Mouse (Mus musculus) thymus, postnatal 25 days (tissue): ENCODE results near the gene Fut1.

Experiments used
- DNase-seq: peaks from one replicate; pipeline ENCODE4 v3.0.0; 2022

The Fut1 gene

GRCm38 (mm10) chr7:45605704-45606289 is 11.3 kb upstream of the Fut1 start:
- no peak for DNase-seq

GRCm38 (mm10) chr7:45609511-45609910 is 7.6 kb upstream of the Fut1 start:
- no peak for DNase-seq

GRCm38 (mm10) chr7:45616277-45616676 is 812 bp upstream of the Fut1 start:
- no peak for DNase-seq

GRCm38 (mm10) chr7:45618316-45618715 is 1.2 kb downstream of the Fut1 start:
- no peak for DNase-seq

GRCm38 (mm10) chr7:45619592-45619991 is 2.5 kb downstream of the Fut1 start:
- no peak for DNase-seq

- no peak for DNase-seq
Measured at GRCm38 (mm10) chr7:45621443-45621842, 4.4 kb downstream of the Fut1 start, which contains the start of gene Izumo1. TSS of gene Izumo1 (plus strand) at chr7:45621811.

GRCm38 (mm10) chr7:45623507-45623906 is 6.4 kb downstream of the Fut1 start:
- DNase-seq: no peak

- no peak for DNase-seq
Measured at GRCm38 (mm10) chr7:45624718-45625117, 7.6 kb downstream of the Fut1 start.

- DNase-seq: no peak
Measured at GRCm38 (mm10) chr7:45625481-45625880, 8.4 kb downstream of the Fut1 start.

- no peak for DNase-seq
Measured at GRCm38 (mm10) chr7:45626571-45627076, 9.5 kb downstream of the Fut1 start.

- no peak for DNase-seq
Measured at GRCm38 (mm10) chr7:45627261-45627660, 10.2 kb downstream of the Fut1 start, which contains the start of gene Rasip1. TSS of gene Rasip1 (plus strand) at chr7:45627488.

- DNase-seq: peak; percentile 88
Measured at GRCm38 (mm10) chr7:45628364-45629294, 11.5 kb downstream of the Fut1 start.

- DNase-seq: no peak
Measured at GRCm38 (mm10) chr7:45630064-45630907, 13.2 kb downstream of the Fut1 start.

- DNase-seq: no peak
Measured at GRCm38 (mm10) chr7:45632499-45632898, 15.4 kb downstream of the Fut1 start.

- no peak for DNase-seq
Measured at GRCm38 (mm10) chr7:45634946-45635681, 18.0 kb downstream of the Fut1 start.

GRCm38 (mm10) chr7:45635711-45636688 is 18.9 kb downstream of the Fut1 start:
- no peak for DNase-seq

- no peak for DNase-seq
Measured at GRCm38 (mm10) chr7:45637710-45638109, 20.6 kb downstream of the Fut1 start.

- no peak for DNase-seq
Measured at GRCm38 (mm10) chr7:45638623-45639401, 21.7 kb downstream of the Fut1 start.

GRCm38 (mm10) chr7:45639561-45640027 is 22.5 kb downstream of the Fut1 start, which contains the start of gene Mamstr:
TSS of gene Mamstr (plus strand) at chr7:45639977.
- no peak for DNase-seq
